Mouse (Mus musculus) neural tube, embryonic 14.5 days (tissue): ENCODE results near the gene Ccdc146. TPM values are rescaled to one million over a fixed set of nuclear protein-coding genes. Genes with fewer than 3 reads are reported as not detected.
"Not testable (repeated sequence)": the region's sequence is repeated elsewhere in the genome, so short reads cannot be mapped to it uniquely, and the experiment has no call there.

Source experiments
- ATAC-seq: fragments of 200-750 bp; cut with Nextera tagmentation; 2 replicates; pipeline ENCODE4 v1.8.0; 2017; ENCODE audit warnings: low read depth, mild to moderate bottlenecking, moderate TSS enrichment, moderate library complexity
- H3K27ac ChIP-seq: fragments of 300-500 bp; sonication (generic); 2 replicates; pipeline ENCODE4 v1.5.1; 2014; ENCODE audit warnings: low read depth, mild to moderate bottlenecking, control low read depth, low read length, moderate library complexity, mixed read lengths
- H3K27me3 ChIP-seq: fragments of 300-500 bp; sonication (generic); 2 replicates; pipeline ENCODE4 v1.6.1; 2014; ENCODE audit warnings: low read length; ENCODE audit not compliant: control insufficient read depth, insufficient read depth
- H3K36me3 ChIP-seq: fragments of 300-500 bp; sonication (generic); 2 replicates; pipeline ENCODE4 v1.6.1; 2014; ENCODE audit warnings: low read length, mixed read lengths; ENCODE audit not compliant: control insufficient read depth, insufficient read depth
- H3K4me1 ChIP-seq: fragments of 300-500 bp; sonication (generic); 2 replicates; pipeline ENCODE4 v1.6.1; 2014; ENCODE audit warnings: low read length; ENCODE audit not compliant: control insufficient read depth, insufficient read depth
- H3K4me2 ChIP-seq: fragments of 300-500 bp; sonication (generic); 2 replicates; pipeline ENCODE4 v1.6.1; 2014; ENCODE audit warnings: mild to moderate bottlenecking, low read depth, low read length, control low read depth
- H3K4me3 ChIP-seq: fragments of 300-500 bp; sonication (generic); 2 replicates; pipeline ENCODE4 v1.5.1; 2014; ENCODE audit warnings: low read depth, low read length, control low read depth, mixed read lengths
- H3K9ac ChIP-seq: fragments of 300-500 bp; sonication (generic); replicated peaks from 2 replicates; pipeline ENCODE4 v1.6.1; 2014; ENCODE audit warnings: low read depth, mild to moderate bottlenecking, control low read depth, low read length, mixed read lengths
- H3K9me3 ChIP-seq: fragments of 300-500 bp; sonication (generic); 2 replicates; pipeline ENCODE4 v1.6.1; 2016; ENCODE audit warnings: low read length; ENCODE audit not compliant: control insufficient read depth
- WGBS: fragments of 180-500 bp; shearing (Covaris S2); extraction: QIAGEN DNeasy Blood & Tissue Kit; methylation state at CpG from one replicate; pipeline ENCODE4 v1.1.7; 2014; 5-methylcytosine and 5-hydroxymethylcytosine counted together
- polyA plus RNA-seq: library from polyadenylated mRNA; unstranded; fragments of >200 nt; fragmentation: Nextera tagmentation; extraction: Ambion mirVana; gene quantifications from 2 replicates; pipeline ENCODE4 v1.2.1, GENCODE M21; 2014

Gene Ccdc146
- polyA plus RNA-seq, 1 experiment from 2014 or later = 0.99 TPM

- no peak for ATAC-seq
- 86% methylated on average over 3 of the region's 3 CpGs for WGBS
- no peaks in the 10 kb centered on the region for H3K4me1 ChIP-seq
- no peaks in the 10 kb centered on the region for H3K36me3 ChIP-seq
- H3K4me3 ChIP-seq = no peak overlapping the region
- H3K27ac ChIP-seq = no peak overlapping the region
- no peaks in the 10 kb centered on the region for H3K27me3 ChIP-seq
- H3K9me3 ChIP-seq = no peaks in the 10 kb centered on the region
- H3K9ac ChIP-seq = no peak overlapping the region
- H3K4me2 ChIP-seq = no peak overlapping the region
These were observed 61.1 kb downstream of the Ccdc146 start for GRCm38 (mm10) chr5:21363343-21363742.

GRCm38 (mm10) chr5:21358648-21359047 is 65.8 kb downstream of the Ccdc146 start:
- H3K4me3 ChIP-seq = no peak overlapping the region
- H3K9me3 ChIP-seq = no peaks in the 10 kb centered on the region
- H3K27ac ChIP-seq = no peak overlapping the region
- H3K4me1 ChIP-seq = no peaks in the 10 kb centered on the region
- no peak for ATAC-seq
- H3K36me3 ChIP-seq = no peaks in the 10 kb centered on the region
- H3K4me2 ChIP-seq = no peak overlapping the region
- H3K27me3 ChIP-seq = no peaks in the 10 kb centered on the region
- 78% methylated on average over 3 of the region's 3 CpGs for WGBS
- no peak overlapping the region for H3K9ac ChIP-seq

- no peaks in the 10 kb centered on the region for H3K36me3 ChIP-seq
- no peak overlapping the region for H3K4me2 ChIP-seq
- H3K4me3 ChIP-seq = no peak overlapping the region
- no peak overlapping the region for H3K27ac ChIP-seq
- H3K9me3 ChIP-seq = no peaks in the 10 kb centered on the region
- no peaks in the 10 kb centered on the region for H3K27me3 ChIP-seq
- ATAC-seq = no peak
- no peaks in the 10 kb centered on the region for H3K4me1 ChIP-seq
- no peak overlapping the region for H3K9ac ChIP-seq
These were observed 72.8 kb downstream of the Ccdc146 start for GRCm38 (mm10) chr5:21351678-21352077.

GRCm38 (mm10) chr5:21348366-21348765 is 76.1 kb downstream of the Ccdc146 start:
- no peak overlapping the region for H3K9ac ChIP-seq
- no peaks in the 10 kb centered on the region for H3K36me3 ChIP-seq
- no peak overlapping the region for H3K4me3 ChIP-seq
- H3K9me3 ChIP-seq = no peaks in the 10 kb centered on the region
- no peaks in the 10 kb centered on the region for H3K27me3 ChIP-seq
- no peaks in the 10 kb centered on the region for H3K4me1 ChIP-seq
- 86% methylated on average over 7 of the region's 7 CpGs for WGBS
- H3K27ac ChIP-seq = no peak overlapping the region
- no peak overlapping the region for H3K4me2 ChIP-seq
- no peak for ATAC-seq

GRCm38 (mm10) chr5:21342265-21342664 is 82.2 kb downstream of the Ccdc146 start:
- not testable (repeated sequence) for H3K4me2 ChIP-seq, H3K4me1 ChIP-seq, H3K9ac ChIP-seq, H3K27me3 ChIP-seq, H3K27ac ChIP-seq, H3K9me3 ChIP-seq, ATAC-seq, H3K36me3 ChIP-seq, H3K4me3 ChIP-seq

- no peak overlapping the region for H3K4me3 ChIP-seq
- no peak overlapping the region for H3K4me2 ChIP-seq
- H3K9me3 ChIP-seq = no peaks in the 10 kb centered on the region
- no peak overlapping the region for H3K9ac ChIP-seq
- WGBS = 95% methylated on average over 1 of the region's 1 CpGs
- no peaks in the 10 kb centered on the region for H3K36me3 ChIP-seq
- ATAC-seq = no peak
- H3K27me3 ChIP-seq = no peaks in the 10 kb centered on the region
- no peak overlapping the region for H3K27ac ChIP-seq
- no peaks in the 10 kb centered on the region for H3K4me1 ChIP-seq
These were observed 92.4 kb downstream of the Ccdc146 start for GRCm38 (mm10) chr5:21332119-21332518.

GRCm38 (mm10) chr5:21331656-21332055 is 92.8 kb downstream of the Ccdc146 start:
- H3K4me2 ChIP-seq = no peak overlapping the region
- H3K4me1 ChIP-seq = no peaks in the 10 kb centered on the region
- H3K27ac ChIP-seq = no peak overlapping the region
- 78% methylated on average over 5 of the region's 5 CpGs for WGBS
- H3K27me3 ChIP-seq = no peaks in the 10 kb centered on the region
- H3K4me3 ChIP-seq = no peak overlapping the region
- H3K9ac ChIP-seq = no peak overlapping the region
- ATAC-seq = no peak
- no peaks in the 10 kb centered on the region for H3K9me3 ChIP-seq
- no peaks in the 10 kb centered on the region for H3K36me3 ChIP-seq

GRCm38 (mm10) chr5:21329672-21330665 is 94.5 kb downstream of the Ccdc146 start:
- 58% methylated on average over 11 of the region's 11 CpGs for WGBS
- no peak overlapping the region for H3K4me3 ChIP-seq

GRCm38 (mm10) chr5:21328560-21328959 is 95.9 kb downstream of the Ccdc146 start:
- Histone ChIP-seq H3K27ac (no peak overlapping the region), H3K27me3 (no peaks in the 10 kb centered on the region), H3K4me3 (no peak overlapping the region), H3K9ac (no peak overlapping the region), H3K36me3 (no peaks in the 10 kb centered on the region), H3K4me2 (no peak overlapping the region), H3K4me1 (no peaks in the 10 kb centered on the region), H3K9me3 (no peaks in the 10 kb centered on the region)
- no peak for ATAC-seq
- 76% methylated on average over 1 of the region's 1 CpGs for WGBS

More at GRCm38 (mm10) chr5:21329672-21330665, 94.5 kb downstream of the Ccdc146 start:
- Histone ChIP-seq H3K27me3 (no peaks in the 10 kb centered on the region), H3K27ac (no peak overlapping the region), H3K36me3 (no peaks in the 10 kb centered on the region), H3K9me3 (no peaks in the 10 kb centered on the region), H3K4me2 (no peak overlapping the region), H3K9ac (no peak overlapping the region), H3K4me1 (no peaks in the 10 kb centered on the region)
- ATAC-seq = peak; percentile 54
